Comparison of ENCODE assay signal across 23 mouse cellular contexts in genomic region chr13:115910866-115911449, GRCm38 (mm10).
DNase-seq lines count a peak whose midpoint lies in the region; ATAC-seq and TF ChIP-seq lines count a peak whose summit lies in the region.
"Had no signal": no experiment of that assay in that cellular context is flagged by ENCODE, and none has a peak within 500 bp of the region (broad histone marks: within the 10 kb centered on the region; RNA-seq: fewer than 3 reads in every experiment).

No protein-coding gene starts in this region.

- no peaks in the 10 kb centered on the region for H3K27me3 ChIP-seq in embryonic facial prominence, embryonic 14.5 days (replicated peaks; ENCODE audit: control insufficient read depth, insufficient read depth, low read length)
- H3K27me3 ChIP-seq in hindbrain, embryonic 12.5 days: no peaks in the 10 kb centered on the region
- H3K27me3 ChIP-seq in midbrain, embryonic 13.5 days: no peaks in the 10 kb centered on the region
- H3K27me3 ChIP-seq: heart, embryonic 13.5 days; limb, embryonic 12.5 days; liver, embryonic 12.5 days; stomach, embryonic 15.5 days had no signal

- no peak for TF ChIP-seq POLR2A in brain, embryonic 14.5 days (IDR thresholded peaks at IDR 0.05; ENCODE audit: borderline replicate concordance, extremely low read depth, insufficient read depth, insufficient read length, poor library complexity, severe bottlenecking)

- 44% methylated on average over 8 of the region's 8 CpGs for WGBS in embryonic facial prominence, embryonic 14.5 days
- WGBS in hindbrain, embryonic 12.5 days: 48% methylated on average over 8 of the region's 8 CpGs
- 17% methylated on average over 8 of the region's 8 CpGs for WGBS in midbrain, embryonic 13.5 days

- H3K9me3 ChIP-seq in embryonic facial prominence, embryonic 14.5 days (ENCODE audit: control insufficient read depth, low read length): no peaks in the 10 kb centered on the region
- no peaks in the 10 kb centered on the region for H3K9me3 ChIP-seq in hindbrain, embryonic 12.5 days (replicated peaks)
- H3K9me3 ChIP-seq in midbrain, embryonic 13.5 days: no peaks in the 10 kb centered on the region
- H3K9me3 ChIP-seq: limb, embryonic 12.5 days; liver, embryonic 12.5 days; stomach, embryonic 15.5 days had no signal

- H3K36me3 ChIP-seq in embryonic facial prominence, embryonic 14.5 days (ENCODE audit: control insufficient read depth, insufficient read depth, low read length): no peaks in the 10 kb centered on the region
- no peaks in the 10 kb centered on the region for H3K36me3 ChIP-seq in hindbrain, embryonic 12.5 days
- H3K36me3 ChIP-seq in midbrain, embryonic 13.5 days: no peaks in the 10 kb centered on the region
- H3K36me3 ChIP-seq: heart, embryonic 13.5 days; limb, embryonic 12.5 days; liver, embryonic 12.5 days; stomach, embryonic 15.5 days had no signal

- H3K27ac ChIP-seq in embryonic facial prominence, embryonic 14.5 days (replicated peaks; ENCODE audit: low read depth, low read length): no peak overlapping the region
- H3K27ac ChIP-seq in hindbrain, embryonic 12.5 days: no peak overlapping the region
- H3K27ac ChIP-seq in midbrain, embryonic 13.5 days: no peak overlapping the region
- H3K27ac ChIP-seq: heart, embryonic 13.5 days; limb, embryonic 12.5 days; liver, embryonic 12.5 days; stomach, embryonic 15.5 days had no signal

- H3K4me2 ChIP-seq in embryonic facial prominence, embryonic 14.5 days (ENCODE audit: low read depth, low read length): no peak overlapping the region
- H3K4me2 ChIP-seq in hindbrain, embryonic 12.5 days (replicated peaks): peak overlapping the region; percentile 8; the same call in 1 of the 2 replicates
- H3K4me2 ChIP-seq in midbrain, embryonic 13.5 days (replicated peaks): peak overlapping the region; percentile 12; the same call in 1 of the 2 replicates
- H3K4me2 ChIP-seq: heart, embryonic 13.5 days; limb, embryonic 12.5 days; liver, embryonic 12.5 days; stomach, embryonic 15.5 days had no signal

- no peak for TF ChIP-seq CTCF in brain, embryonic 14.5 days (IDR thresholded peaks at IDR 0.05; ENCODE audit: borderline replicate concordance, extremely low read depth, insufficient read depth, insufficient read length)

- peak; percentile 84 for DNase-seq in brain, embryonic 14.5 days (ENCODE audit: low read depth)
- peak; percentile 5 for DNase-seq in embryonic facial prominence, embryonic 14.5 days (ENCODE audit: low spot score)
- DNase-seq in left cerebral cortex, postnatal 4 days: no peak
- no peak for DNase-seq in heart, postnatal 10 days
- no peak for DNase-seq in spleen, postnatal 14 days (ENCODE audit: low spot score in 2 of 2)
- DNase-seq in kidney, adult 9 months: no peak
- DNase-seq: adrenal gland, adult 8-10 months; cerebellum, adult 9-11 months; embryo, embryonic 11 days; gastrocnemius, postnatal 10 days; heart, adult 11 months; heart, postnatal 36 days; lung, adult 2 months; lung, postnatal 4 days; thymus, adult 2 months had no signal

- H3K4me3 ChIP-seq in embryonic facial prominence, embryonic 14.5 days (ENCODE audit: low read depth, low read length): no peak overlapping the region
- no peak overlapping the region for H3K4me3 ChIP-seq in hindbrain, embryonic 12.5 days
- H3K4me3 ChIP-seq in midbrain, embryonic 13.5 days (replicated peaks): no peak overlapping the region
- H3K4me3 ChIP-seq: erythroblast, embryonic 14.5 days; heart, embryonic 13.5 days; limb, embryonic 12.5 days; liver, embryonic 12.5 days; stomach, embryonic 15.5 days had no signal

- no peak for ATAC-seq in embryonic facial prominence, embryonic 14.5 days (ENCODE audit: low read depth)
- ATAC-seq in hindbrain, embryonic 12.5 days (ENCODE audit: low FRiP score): peak; percentile 60; the same call in 1 of the 2 replicates
- ATAC-seq in midbrain, embryonic 13.5 days: peak; percentile 86
- ATAC-seq: intestine, postnatal 0 days; liver, embryonic 12.5 days had no signal

- intact Hi-C loops in left cerebral cortex, postnatal 4 days (cut with DNase I): no loop called here
- intact Hi-C loops in heart, postnatal 10 days (cut with DNase I): no loop called here

- no peaks in the 10 kb centered on the region for H3K4me1 ChIP-seq in embryonic facial prominence, embryonic 14.5 days (ENCODE audit: control insufficient read depth, insufficient read depth, low read length)
- H3K4me1 ChIP-seq in hindbrain, embryonic 12.5 days: no peaks in the 10 kb centered on the region
- peaks cover 3% of the 10 kb centered on the region; the same call in 1 of the 2 replicates for H3K4me1 ChIP-seq in midbrain, embryonic 13.5 days (replicated peaks)
- H3K4me1 ChIP-seq: heart, embryonic 13.5 days; limb, embryonic 12.5 days; liver, embryonic 12.5 days; stomach, embryonic 15.5 days had no signal

- H3K9ac ChIP-seq in embryonic facial prominence, embryonic 14.5 days (ENCODE audit: low read depth, low read length): no peak overlapping the region
- H3K9ac ChIP-seq in hindbrain, embryonic 12.5 days: no peak overlapping the region
- no peak overlapping the region for H3K9ac ChIP-seq in midbrain, embryonic 13.5 days (replicated peaks)
- H3K9ac ChIP-seq: heart, embryonic 13.5 days; limb, embryonic 12.5 days; liver, embryonic 12.5 days; stomach, embryonic 15.5 days had no signal

Comparison
In these comparisons a context has a peak if more than half of its experiments do, and no peak if none do; other contexts are left out.
1. DNase-seq: peak in brain, embryonic 14.5 days (single experiment) and embryonic facial prominence, embryonic 14.5 days (single experiment); none in left cerebral cortex, postnatal 4 days (single experiment), heart, postnatal 10 days (0 of 2), spleen, postnatal 14 days (0 of 2) and kidney, adult 9 months (single experiment).